Mouse (Mus musculus) ES-Bruce4 (cell line): ENCODE data around the gene Avp.

ENCODE experiments used
- CTCF ChIP-seq: IDR thresholded peaks from one replicate; pipeline ENCODE4 v1.8.1; 2011; ENCODE audit warnings: low read depth, low read length
- EP300 ChIP-seq: IDR thresholded peaks from 2 replicates; pipeline ENCODE4 v1.6.1; 2011; ENCODE audit warnings: low read depth, low read length; ENCODE audit not compliant: insufficient read depth
- POLR2A ChIP-seq: IDR thresholded peaks from one replicate; pipeline ENCODE4 v1.8.1; 2011; ENCODE audit warnings: low read length; ENCODE audit not compliant: insufficient read depth

DNA sequence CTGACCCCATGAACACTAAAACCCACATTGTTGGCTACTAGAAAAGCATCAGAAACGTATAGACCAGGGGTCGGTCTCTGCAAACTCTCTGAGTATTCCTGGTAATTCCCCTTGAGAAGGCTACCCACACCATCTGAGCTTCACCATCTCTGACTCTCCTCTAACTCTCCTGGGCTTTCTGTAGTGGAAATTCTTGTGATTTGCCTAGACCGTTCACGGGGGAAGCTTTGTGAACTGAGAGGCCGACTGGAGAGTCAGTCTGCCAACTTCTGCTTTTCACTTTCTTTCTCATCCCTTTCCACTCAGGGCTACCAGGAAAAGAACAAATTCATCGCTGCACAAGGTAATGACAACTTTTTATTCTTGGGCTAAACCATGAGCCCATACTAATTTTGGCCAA is 47.3 kb downstream of the Avp start:
- TF ChIP-seq POLR2A: no peak
- no peak for TF ChIP-seq EP300
- TF ChIP-seq CTCF: no peak
